Mouse (Mus musculus) CH12.LX (cell line): ENCODE results near the gene Cgref1. TPM values are rescaled to one million over a fixed set of nuclear protein-coding genes. Genes with fewer than 3 reads are reported as not detected.

ENCODE experiments used
- DNase-seq: peaks from one replicate; pipeline ENCODE4 v3.0.0-alpha.2; 2013; ENCODE audit errors: extremely low read depth
- H3K27ac ChIP-seq: 2 replicates; pipeline ENCODE4 v1.5.1; 2012; ENCODE audit warnings: low read depth, mild to moderate bottlenecking, control low read depth, moderate library complexity; ENCODE audit not compliant: insufficient read depth
- H3K27me3 ChIP-seq: replicated peaks from 2 replicates; pipeline ENCODE3; 2012; ENCODE audit warnings: inconsistent platforms
- H3K36me3 ChIP-seq, 2 experiments: replicated peaks in 1 of 2; 2 replicates each; pipeline versions ENCODE3 to v1.6.1; 2012; ENCODE audit warnings: inconsistent platforms in 1 of 2, low read length in 1 of 2, mild to moderate bottlenecking in 1 of 2, mixed read lengths in 1 of 2, moderate library complexity in 1 of 2; ENCODE audit not compliant: control insufficient read depth in 1 of 2, insufficient read depth in 1 of 2
- H3K4me1 ChIP-seq, 2 experiments: 2 replicates each; pipeline ENCODE4 v1.6.1; 2012; ENCODE audit warnings: inconsistent platforms in 1 of 2, moderate library complexity in 1 of 2; ENCODE audit not compliant: insufficient read depth in 2 of 2, control insufficient read depth in 1 of 2
- H3K4me2 ChIP-seq: 2 replicates; pipeline ENCODE4 v1.6.1; 2012; ENCODE audit warnings: low read depth, mild to moderate bottlenecking, control low read depth; ENCODE audit not compliant: poor library complexity, insufficient read depth, severe bottlenecking
- H3K4me3 ChIP-seq, 3 experiments: fragments of 150-350 bp in 1 of 3; sonication (generic) in 1 of 3; replicated peaks in 1 of 3; 2 replicates each; pipeline versions ENCODE3 to v1.5.1; 2011 to 2012; ENCODE audit warnings: low read depth in 2 of 3, low read length in 2 of 3, mild to moderate bottlenecking in 2 of 3, moderate library complexity in 2 of 3, control low read depth in 1 of 3, improper control_type of control experiment in 1 of 3, inconsistent platforms in 1 of 3, mixed read lengths in 1 of 3; ENCODE audit not compliant: poor library complexity in 1 of 3
- H3K79me2 ChIP-seq: replicated peaks from 2 replicates; pipeline ENCODE4 v1.6.1; 2012; ENCODE audit warnings: mild to moderate bottlenecking, moderate library complexity; ENCODE audit not compliant: control insufficient read depth, poor library complexity, insufficient read depth, severe bottlenecking; ENCODE audit errors: extremely low read depth
- H3K9ac ChIP-seq: 2 replicates; pipeline ENCODE4 v1.6.1; 2012; ENCODE audit warnings: low read depth, mild to moderate bottlenecking, control low read depth, moderate library complexity; ENCODE audit not compliant: insufficient read depth
- H3K9me3 ChIP-seq: replicated peaks from 2 replicates; pipeline ENCODE3; 2012; ENCODE audit warnings: low read length, inconsistent platforms, mixed read lengths
- BHLHE40 ChIP-seq: IDR thresholded peaks from 2 replicates; pipeline ENCODE4 v1.6.1; 2011; ENCODE audit warnings: mild to moderate bottlenecking, low read depth, low read length, improper control_type of control experiment
- CHD2 ChIP-seq: IDR thresholded peaks from 2 replicates; pipeline ENCODE4 v1.6.1; 2011; ENCODE audit warnings: low read length, improper control_type of control experiment
- CTCF ChIP-seq, 2 experiments: IDR thresholded peaks in 1 of 2; conservative IDR thresholded peaks in 1 of 2; 2 replicates each; pipeline ENCODE4 v1.5.1; 2011 to 2012; ENCODE audit warnings: low read depth in 2 of 2, low read length in 2 of 2, improper control_type of control experiment in 1 of 2, inconsistent platforms in 1 of 2, mild to moderate bottlenecking in 1 of 2, moderate library complexity in 1 of 2
- ELF1 ChIP-seq: IDR thresholded peaks from 2 replicates; pipeline ENCODE4 v1.6.1; 2014; ENCODE audit warnings: low read depth, mild to moderate bottlenecking, inconsistent platforms, low read length, improper control_type of control experiment
- GABPA ChIP-seq: IDR thresholded peaks from 2 replicates; pipeline ENCODE4 v1.6.1; 2012; ENCODE audit warnings: low read depth, low read length, improper control_type of control experiment, inconsistent platforms; ENCODE audit not compliant: insufficient replicate concordance
- HCFC1 ChIP-seq: IDR thresholded peaks from 2 replicates; pipeline ENCODE4 v1.6.1; 2012; ENCODE audit warnings: low read depth, mild to moderate bottlenecking, inconsistent platforms, low read length, improper control_type of control experiment
- JUND ChIP-seq: conservative IDR thresholded peaks from 2 replicates; pipeline ENCODE4 v1.6.1; 2011; ENCODE audit warnings: low read depth, low read length, improper control_type of control experiment
- KAT2A ChIP-seq: IDR thresholded peaks from 2 replicates; pipeline ENCODE4 v1.6.1; 2012; ENCODE audit warnings: low read length, improper control_type of control experiment, inconsistent platforms; ENCODE audit not compliant: insufficient replicate concordance
- MAX ChIP-seq: IDR thresholded peaks from 2 replicates; pipeline ENCODE4 v1.6.1; 2011; ENCODE audit warnings: low read length, improper control_type of control experiment
- MAZ ChIP-seq: IDR thresholded peaks from 2 replicates; pipeline ENCODE4 v1.6.1; 2012; ENCODE audit warnings: low read depth, mild to moderate bottlenecking, inconsistent platforms, low read length, improper control_type of control experiment, moderate library complexity
- MEF2A ChIP-seq: IDR thresholded peaks from 2 replicates; pipeline ENCODE4 v1.6.1; 2014; ENCODE audit warnings: low read depth, mild to moderate bottlenecking, inconsistent platforms, low read length, improper control_type of control experiment, borderline replicate concordance
- MXI1 ChIP-seq: IDR thresholded peaks from 2 replicates; pipeline ENCODE4 v1.6.1; 2011; ENCODE audit warnings: mild to moderate bottlenecking, low read depth, low read length, improper control_type of control experiment
- NELFE ChIP-seq: IDR thresholded peaks from 2 replicates; pipeline ENCODE4 v1.6.1; 2011; ENCODE audit warnings: low read depth, low read length, improper control_type of control experiment
- NRF1 ChIP-seq: IDR thresholded peaks from 2 replicates; pipeline ENCODE4 v1.6.1; 2014; ENCODE audit warnings: low read depth, mild to moderate bottlenecking, inconsistent platforms, low read length, improper control_type of control experiment, moderate library complexity
- PAX5 ChIP-seq: IDR thresholded peaks from 2 replicates; pipeline ENCODE4 v1.6.1; 2012; ENCODE audit warnings: low read length, inconsistent platforms, mixed read lengths
- POLR2A ChIP-seq: IDR thresholded peaks from 2 replicates; pipeline ENCODE4 v1.6.1; 2011; ENCODE audit warnings: low read depth, mild to moderate bottlenecking, improper control_type of control experiment, low read length
- POLR2AphosphoS2 ChIP-seq: IDR thresholded peaks from 2 replicates; pipeline ENCODE4 v1.6.1; 2011; ENCODE audit warnings: low read depth, low read length, improper control_type of control experiment
- RAD21 ChIP-seq: IDR thresholded peaks from 2 replicates; pipeline ENCODE4 v1.6.1; 2011; ENCODE audit warnings: low read depth, mild to moderate bottlenecking, low read length, improper control_type of control experiment, moderate library complexity
- RCOR1 ChIP-seq: conservative IDR thresholded peaks from 2 replicates; pipeline ENCODE4 v1.6.1; 2012; ENCODE audit warnings: low read depth, mild to moderate bottlenecking, inconsistent platforms, low read length, improper control_type of control experiment
- SMC3 ChIP-seq: IDR thresholded peaks from 2 replicates; pipeline ENCODE4 v1.6.1; 2011; ENCODE audit warnings: low read depth, low read length, improper control_type of control experiment
- TCF12 ChIP-seq: IDR thresholded peaks from 2 replicates; pipeline ENCODE4 v1.6.1; 2014; ENCODE audit warnings: low read depth, mild to moderate bottlenecking, inconsistent platforms, low read length, improper control_type of control experiment
- UBTF ChIP-seq: IDR thresholded peaks from 2 replicates; pipeline ENCODE4 v1.6.1; 2012; ENCODE audit warnings: low read depth, mild to moderate bottlenecking, inconsistent platforms, low read length, improper control_type of control experiment, moderate library complexity
- ZC3H11A ChIP-seq: IDR thresholded peaks from 2 replicates; pipeline ENCODE4 v1.6.1; 2012; ENCODE audit warnings: low read depth, mild to moderate bottlenecking, inconsistent platforms, low read length, improper control_type of control experiment
- ZMIZ1 ChIP-seq: IDR thresholded peaks from 2 replicates; pipeline ENCODE4 v1.6.1; 2012; ENCODE audit warnings: low read depth, mild to moderate bottlenecking, inconsistent platforms, low read length, improper control_type of control experiment
- ZNF384 ChIP-seq: IDR thresholded peaks from 2 replicates; pipeline ENCODE4 v1.6.1; 2012; ENCODE audit warnings: low read depth, low read length, improper control_type of control experiment, inconsistent platforms
- dilution Hi-C: fragments of 300-500 bp; cut with MboI; formaldehyde crosslinking; loops from 2 replicates; pipeline ENCODE4 v1.14.3; 2020; ENCODE audit warnings: low sequenced_read_pairs; ENCODE audit not compliant: extremely low pct_unique_long_range_greater_than_20kb, extremely low pct_ligation_motif_present
- in situ Hi-C: fragments of 300-500 bp; cut with MboI; formaldehyde crosslinking; loops from 3 replicates; pipeline ENCODE4 v1.14.3; 2019; ENCODE audit warnings: low sequenced_read_pairs, low pct_ligation_motif_present, low pct_unique_long_range_greater_than_20kb, mixed read lengths
- polyA plus RNA-seq: library from polyadenylated mRNA; unstranded; fragments of >175 nt; gene quantifications from 2 replicates; pipeline ENCODE4 v1.2.1, GENCODE M21; 2012; ENCODE audit warnings: low read depth; ENCODE audit not compliant: insufficient read length
- total RNA-seq, 2 experiments: library from RNA; depleted of rRNA; stranded (reverse); fragments of 300-350 nt in 1 of 2; fragments of >200 nt in 1 of 2; gene quantifications; 2 replicates each; pipeline ENCODE4 v1.2.3; 2012 to 2014

Cgref1 gene
- total and polyA plus RNA-seq, 3 experiments, result not detected

GRCm38 (mm10) chr5:30916841-30917240, 28.6 kb downstream of the Cgref1 start:
- no peak overlapping the region for H3K27ac ChIP-seq
- in situ Hi-C loops, result no loop called here
- H3K4me2 ChIP-seq, result no peak overlapping the region
- DNase-seq, result no peak
- peaks cover 12 to 30% of the 10 kb centered on the region in 2 experiments for H3K4me1 ChIP-seq
- dilution Hi-C loops, result no loop called here
- peaks cover 47% of the 10 kb centered on the region for H3K27me3 ChIP-seq
- no peaks in the 10 kb centered on the region for H3K79me2 ChIP-seq
- H3K36me3 ChIP-seq, result no peaks in the 10 kb centered on the region
- H3K9me3 ChIP-seq, result no peaks in the 10 kb centered on the region
- no peak overlapping the region for H3K4me3 ChIP-seq
- H3K9ac ChIP-seq, result no peak overlapping the region
- TF ChIP-seq MAX, result no peak
- TF ChIP-seq ZNF384, result no peak
- TF ChIP-seq MXI1, result no peak
- TF ChIP-seq KAT2A, result no peak
- TF ChIP-seq SMC3, result no peak
- no peak for TF ChIP-seq RCOR1
- no peak for TF ChIP-seq NRF1

DNA sequence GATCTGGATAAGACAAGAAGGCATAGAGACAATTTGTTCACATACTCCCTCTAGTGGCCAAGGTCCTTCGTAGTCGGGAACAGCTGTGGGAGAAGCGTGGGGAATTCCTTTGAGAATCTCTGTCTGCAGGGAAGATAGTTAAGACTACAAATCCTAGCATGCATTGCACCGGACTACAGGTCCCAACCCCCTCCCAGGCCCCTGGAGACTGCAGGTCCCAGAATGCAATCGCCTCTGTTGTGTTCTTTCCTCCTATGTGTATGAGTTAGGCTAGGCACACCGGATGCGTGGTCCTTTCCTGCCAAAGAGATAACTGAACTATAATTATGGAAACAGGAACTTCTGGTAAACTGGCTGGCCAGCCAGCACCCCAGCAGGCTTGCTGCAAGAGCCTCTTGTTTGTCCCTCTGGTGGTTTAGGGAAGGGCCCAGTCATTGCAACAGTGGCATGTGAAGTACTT, 29.4 kb downstream of the Cgref1 start:
- peaks cover 12 to 27% of the 10 kb centered on the region in 2 experiments for H3K4me1 ChIP-seq
- H3K27ac ChIP-seq, result no peak overlapping the region
- TF ChIP-seq SMC3, result peak; percentile 60
- no peak for TF ChIP-seq NELFE
- no peak for TF ChIP-seq ZC3H11A
- TF ChIP-seq HCFC1, result peak; percentile 94
- TF ChIP-seq MEF2A, result no peak
- TF ChIP-seq UBTF, result no peak
- TF ChIP-seq CHD2, result peak; percentile 32; the same call in 1 of the 2 replicates
- TF ChIP-seq PAX5, result no peak
- TF ChIP-seq KAT2A, result peak; percentile 81; the same call in 1 of the 2 replicates
- no peak for TF ChIP-seq POLR2A
- TF ChIP-seq POLR2AphosphoS2, result no peak
- peak; percentile 63 for TF ChIP-seq RAD21
- TF ChIP-seq JUND, result no peak
- 0 out of 2 replicates have a peak, but pooled peaks have one; percentile 38 for TF ChIP-seq ELF1
- TF ChIP-seq MAZ, result no peak
- TF ChIP-seq TCF12, result peak; percentile 12; the same call in 1 of the 2 replicates
- TF ChIP-seq ZMIZ1, result no peak
- no peak; the same call in 1 of the 2 replicates for TF ChIP-seq GABPA
- peak; percentile 74 to 81 for TF ChIP-seq CTCF (conservative IDR thresholded peaks at IDR 0.05 in 1 of 2, IDR thresholded peaks at IDR 0.05 in 1 of 2; ENCODE audit: low read depth in 2 of 2, low read length in 2 of 2)
- TF ChIP-seq MAX, result no peak
- no peak for TF ChIP-seq MXI1
- no peak for TF ChIP-seq RCOR1
- TF ChIP-seq BHLHE40, result no peak
- TF ChIP-seq, all 38 proteins: peak for 8
- H3K4me3 ChIP-seq, result no peak overlapping the region
- peak; percentile 78 for DNase-seq
- no peak overlapping the region for H3K4me2 ChIP-seq
- peaks cover 46% of the 10 kb centered on the region for H3K27me3 ChIP-seq
- in situ Hi-C loops, result no loop called here
- no peaks in the 10 kb centered on the region for H3K79me2 ChIP-seq
- H3K36me3 ChIP-seq, result no peaks in the 10 kb centered on the region
- H3K9ac ChIP-seq, result no peak overlapping the region
- dilution Hi-C loops, result no loop called here
- no peaks in the 10 kb centered on the region for H3K9me3 ChIP-seq
